Mouse (Mus musculus) heart, postnatal 0 days (tissue): ENCODE measurements around the gene Sptbn4.

Source experiments
- CTCF ChIP-seq: IDR thresholded peaks from 2 replicates; pipeline ENCODE4 v1.5.1; 2016; ENCODE audit warnings: antibody characterized with exemption, control low read depth, low read depth
- EP300 ChIP-seq: IDR thresholded peaks from 2 replicates; pipeline ENCODE4 v1.6.1; 2016; ENCODE audit warnings: antibody characterized with exemption, low read depth

- no peak for TF ChIP-seq CTCF
- no peak for TF ChIP-seq EP300
Measured at GRCm38 (mm10) chr7:27310996-27311535, 136.4 kb downstream of the Sptbn4 start.
